Mouse (Mus musculus) ES-E14 (cell line): ENCODE results near the gene Smco4. TPM values are rescaled to one million over a fixed set of nuclear protein-coding genes. Genes with fewer than 3 reads are reported as not detected.

Experiments used
- DNase-seq: peaks from one replicate; pipeline ENCODE4 v3.0.0-alpha.2; 2013; ENCODE audit warnings: low read depth, low spot score
- H3K27ac ChIP-seq: 2 replicates; pipeline ENCODE4 v1.5.1; 2012; ENCODE audit warnings: low read depth, mild to moderate bottlenecking, low read length, moderate library complexity, mixed read lengths; ENCODE audit not compliant: poor library complexity, insufficient read depth, severe bottlenecking
- H3K36me3 ChIP-seq: 2 replicates; pipeline ENCODE4 v1.6.1; 2012; ENCODE audit warnings: mild to moderate bottlenecking, low read length, moderate library complexity, mixed read lengths; ENCODE audit not compliant: control insufficient read depth, poor library complexity, insufficient read depth, severe bottlenecking
- H3K4me1 ChIP-seq, 2 experiments: fragments of 150-350 bp in 1 of 2; sonication (generic) in 1 of 2; 2 replicates each; pipeline ENCODE4 v1.6.1; 2012; ENCODE audit warnings: low read length in 2 of 2, mild to moderate bottlenecking in 1 of 2, mixed read lengths in 1 of 2; ENCODE audit not compliant: control insufficient read depth in 2 of 2, insufficient read depth in 2 of 2, poor library complexity in 1 of 2
- H3K4me3 ChIP-seq, 2 experiments: fragments of 150-350 bp in 1 of 2; sonication (generic) in 1 of 2; 2 replicates each; pipeline ENCODE4 v1.5.1; 2012; ENCODE audit warnings: low read length in 2 of 2, low read depth in 1 of 2, mild to moderate bottlenecking in 1 of 2, mixed read lengths in 1 of 2; ENCODE audit not compliant: insufficient read depth in 1 of 2, poor library complexity in 1 of 2, severe bottlenecking in 1 of 2
- H3K9ac ChIP-seq: 2 replicates; pipeline ENCODE4 v1.6.1; 2012; ENCODE audit warnings: low read depth, mild to moderate bottlenecking, low read length, mixed read lengths; ENCODE audit not compliant: poor library complexity, insufficient read depth, severe bottlenecking
- H3K9me3 ChIP-seq: fragments of 150-350 bp; sonication (generic); 2 replicates; pipeline ENCODE4 v1.6.1; 2012; ENCODE audit warnings: low read depth, mild to moderate bottlenecking, low read length; ENCODE audit not compliant: control insufficient read depth, insufficient read depth
- CHD2 ChIP-seq: IDR thresholded peaks from 2 replicates; pipeline ENCODE4 v1.6.1; 2014; ENCODE audit warnings: mild to moderate bottlenecking, low read depth, low read length, inconsistent platforms
- HCFC1 ChIP-seq: IDR thresholded peaks from 2 replicates; pipeline ENCODE4 v1.6.1; 2012; ENCODE audit warnings: low read length, inconsistent platforms, borderline replicate concordance; ENCODE audit not compliant: insufficient read depth
- MAFK ChIP-seq: IDR thresholded peaks from 2 replicates; pipeline ENCODE4 v1.6.1; 2014; ENCODE audit warnings: mild to moderate bottlenecking, low read depth, low read length, inconsistent platforms; ENCODE audit not compliant: insufficient read depth
- ZC3H11A ChIP-seq: IDR thresholded peaks from 2 replicates; pipeline ENCODE4 v1.6.1; 2012; ENCODE audit warnings: low read depth, mild to moderate bottlenecking, inconsistent platforms, low read length, borderline replicate concordance
- ZNF384 ChIP-seq: IDR thresholded peaks from 2 replicates; pipeline ENCODE4 v1.6.1; 2012; ENCODE audit warnings: low read depth, low read length, inconsistent platforms
- in situ Hi-C, 2 experiments: fragments of 600-800 bp; cut with MboI; formaldehyde crosslinking; loops; one replicate each; pipeline ENCODE4 v1.15.1; 2025; ENCODE audit warnings: low sequenced_read_pairs in 2 of 2, inconsistent platforms in 1 of 2; ENCODE audit not compliant: unreplicated experiment in 2 of 2
- total RNA-seq: library from RNA; depleted of rRNA; stranded (reverse); fragments of 300-350 nt; gene quantifications from 2 replicates; pipeline ENCODE4 v1.2.3, GENCODE M21; 2012

Smco4 gene
- total RNA-seq, 1 experiment = 8.7 TPM

DNA sequence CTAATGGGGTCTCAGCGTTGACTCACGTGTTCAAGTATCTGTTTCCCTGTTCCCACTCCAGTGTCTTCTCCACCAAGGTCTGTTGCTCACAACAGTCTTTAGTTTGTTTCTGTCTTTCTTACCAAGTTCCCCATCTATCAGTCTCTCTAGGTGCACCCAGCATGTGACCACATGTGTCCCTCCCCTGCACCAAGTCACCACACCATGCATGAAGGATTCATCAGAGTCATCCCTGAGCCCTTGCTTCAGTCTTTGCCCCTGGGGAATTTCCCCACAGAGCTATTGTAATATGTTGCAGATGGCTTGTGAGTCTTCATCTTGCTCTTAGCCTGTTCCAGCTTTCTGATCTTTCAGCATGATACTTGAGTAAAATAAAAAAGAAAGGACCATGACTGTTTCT, 40.9 kb downstream of the Smco4 start:
- Histone ChIP-seq H3K36me3 (no peaks in the 10 kb centered on the region; the same call in 1 of the 2 replicates), H3K9ac (no peak overlapping the region), H3K9me3 (no peaks in the 10 kb centered on the region), H3K4me3 (no peak overlapping the region), H3K27ac (no peak overlapping the region), H3K4me1 (peaks cover 0 to 8% of the 10 kb centered on the region in 2 experiments; a peak in 2 of 4 replicates)
- in situ Hi-C loops = no loop called here
- no peak for DNase-seq
- TF ChIP-seq CHD2 (no peak), ZC3H11A (no peak), MAFK (no peak), ZNF384 (no peak), HCFC1 (no peak)

DNA sequence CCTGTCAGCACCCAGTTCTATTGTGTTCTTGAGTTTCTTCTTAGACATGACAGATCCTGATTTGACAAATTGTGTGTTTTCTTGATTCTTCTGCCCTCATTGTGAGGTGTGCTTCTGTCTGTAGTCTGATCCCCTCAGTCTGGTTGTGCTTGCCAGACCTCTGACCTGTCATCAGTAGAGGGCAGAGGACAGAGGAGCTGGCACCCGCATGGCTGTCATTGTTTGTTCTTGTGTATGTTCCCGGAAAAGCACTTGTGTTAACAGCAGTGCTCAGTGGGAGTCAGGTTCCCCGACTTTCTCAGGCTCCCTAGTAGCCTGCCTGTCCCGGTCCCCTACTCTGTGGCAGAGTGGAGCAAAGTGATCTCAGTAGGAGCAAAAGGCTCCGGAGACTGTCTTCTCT, 42.2 kb downstream of the Smco4 start:
- TF ChIP-seq ZNF384 (no peak), HCFC1 (no peak), MAFK (no peak), ZC3H11A (no peak), CHD2 (no peak)
- Histone ChIP-seq H3K4me1 (peaks cover 0 to 4% of the 10 kb centered on the region in 2 experiments; a peak in 1 of 4 replicates), H3K36me3 (no peaks in the 10 kb centered on the region; the same call in 1 of the 2 replicates), H3K9me3 (no peaks in the 10 kb centered on the region), H3K4me3 (no peak overlapping the region), H3K9ac (no peak overlapping the region), H3K27ac (no peak overlapping the region)
- no peak for DNase-seq
- in situ Hi-C loops = no loop called here

DNA sequence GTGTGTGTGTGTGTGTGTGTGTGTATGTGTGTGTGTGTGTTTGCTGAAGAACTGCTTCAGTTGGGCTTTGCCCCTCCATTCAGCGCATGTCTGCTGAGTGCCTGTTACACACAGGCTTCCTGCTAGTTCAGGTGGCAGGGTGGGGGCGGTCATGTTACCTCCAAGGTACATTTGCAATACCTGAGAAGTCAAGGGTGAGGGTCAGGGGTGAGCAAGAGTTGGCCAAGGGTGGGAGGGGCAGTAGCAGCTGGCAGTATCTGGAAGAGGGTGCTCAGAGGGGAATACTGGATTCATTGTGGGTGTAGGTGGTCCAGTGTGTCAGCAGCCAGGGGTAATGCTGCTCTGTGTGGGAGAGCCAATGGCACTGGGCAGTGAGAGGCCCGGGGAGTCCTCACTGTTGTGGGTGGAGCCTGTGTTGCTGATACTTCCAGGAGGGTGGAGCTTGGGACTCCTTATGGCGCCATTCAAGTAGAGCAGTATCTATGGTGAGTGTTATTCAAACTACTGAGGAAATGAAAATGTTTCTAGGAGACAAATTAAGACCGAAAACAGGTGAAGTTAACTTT, 43.7 kb downstream of the Smco4 start:
- peaks cover 0 to 4% of the 10 kb centered on the region in 2 experiments; a peak in 1 of 4 replicates for H3K4me1 ChIP-seq
- in situ Hi-C loops = no loop called here
- no peak for DNase-seq
- no peak overlapping the region for H3K4me3 ChIP-seq
- no peaks in the 10 kb centered on the region for H3K9me3 ChIP-seq
- H3K9ac ChIP-seq = no peak overlapping the region
- H3K36me3 ChIP-seq = no peaks in the 10 kb centered on the region; the same call in 1 of the 2 replicates
- H3K27ac ChIP-seq = no peak overlapping the region
- TF ChIP-seq MAFK = no peak
- no peak for TF ChIP-seq ZNF384
- TF ChIP-seq CHD2 = no peak
- TF ChIP-seq HCFC1 = no peak
- TF ChIP-seq ZC3H11A = no peak

DNA sequence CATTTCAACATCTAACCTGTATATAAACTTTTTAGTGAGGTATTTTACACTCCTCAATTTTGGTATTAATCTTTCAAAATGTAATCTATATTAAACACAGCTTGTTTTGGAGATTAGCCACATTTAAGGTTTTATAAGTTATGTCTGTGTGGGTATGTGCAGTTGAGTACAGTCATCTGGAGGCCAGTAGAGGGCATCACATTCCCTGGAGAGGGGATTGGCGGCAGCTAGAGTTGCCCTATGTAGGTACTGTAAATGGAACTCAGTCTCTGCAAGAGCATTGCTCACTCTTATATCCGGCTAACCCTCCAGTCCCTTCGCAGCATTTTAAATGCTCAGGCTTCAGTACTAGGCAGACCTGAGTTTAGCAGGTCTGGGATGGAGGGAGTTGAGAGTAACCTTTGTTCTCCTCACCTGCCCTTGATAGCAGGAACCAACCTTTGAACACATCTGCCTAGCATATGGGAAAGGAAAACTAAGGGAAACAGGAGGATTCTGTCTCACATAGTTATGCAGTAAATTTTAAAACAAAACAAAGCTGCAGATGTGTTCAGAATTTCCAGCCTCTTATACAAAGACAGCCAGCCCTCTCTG, 44.3 kb downstream of the Smco4 start:
- no peaks in the 10 kb centered on the region for H3K9me3 ChIP-seq
- no peaks in the 10 kb centered on the region; the same call in 1 of the 2 replicates for H3K36me3 ChIP-seq
- no peak overlapping the region for H3K4me3 ChIP-seq
- no peak for TF ChIP-seq CHD2
- TF ChIP-seq HCFC1 = no peak
- TF ChIP-seq ZC3H11A = no peak
- no peak for TF ChIP-seq ZNF384
- H3K27ac ChIP-seq = no peak overlapping the region
- H3K4me1 ChIP-seq = peaks cover 0 to 4% of the 10 kb centered on the region in 2 experiments; a peak in 1 of 4 replicates
- in situ Hi-C loops = no loop called here
- no peak for DNase-seq
- no peak overlapping the region for H3K9ac ChIP-seq
